Mouse (Mus musculus): ENCODE data around the gene Adora1. TPM values are rescaled to one million over a fixed set of nuclear protein-coding genes. Genes with fewer than 3 reads are reported as not detected.

Adora1 gene
- 4.5 TPM for polyA plus RNA-seq (2012; fragmentation: generic; extraction: Trizol)

GRCm38 (mm10) chr1:134235391-134235921 is at the start of gene Adora1:
Gene Adora1 (minus strand): TSS chr1:134235431.
- no peaks in the 10 kb centered on the region for H3K79me2 ChIP-seq (ENCODE audit: control insufficient read depth, insufficient read depth)
- H3K4me2 ChIP-seq (ENCODE audit: low read depth): peak within 1 kb of the TSS; percentile 24
- no peak within 1 kb of the TSS for H3ac ChIP-seq (ENCODE audit: control insufficient read depth, insufficient read length)
- TF ChIP-seq MYOD1 (IDR thresholded peaks at IDR 0.05; ENCODE audit: control insufficient read depth in 1 of 3, insufficient read length in 2 of 3, low read depth in 2 of 3) (no peak), TCF12 (IDR thresholded peaks at IDR 0.05; ENCODE audit: insufficient read depth, poor library complexity, severe bottlenecking) (no peak), MYOG (IDR thresholded peaks at IDR 0.05; ENCODE audit: control insufficient read depth in 1 of 3, insufficient read depth in 1 of 3, insufficient read length in 2 of 3, low read depth in 2 of 3) (no peak), CEBPB (IDR thresholded peaks at IDR 0.05; ENCODE audit: insufficient read depth, poor library complexity, severe bottlenecking) (no peak), E2F4 (IDR thresholded peaks at IDR 0.05; ENCODE audit: insufficient read depth) (no peak), USF1 (IDR thresholded peaks at IDR 0.05; ENCODE audit: low read depth) (no peak), TCF3 (IDR thresholded peaks at IDR 0.05; ENCODE audit: insufficient read length, low read depth) (no peak), MAX (IDR thresholded peaks at IDR 0.05; ENCODE audit: low read depth) (no peak)
- H3K27me3 ChIP-seq (ENCODE audit: control insufficient read depth, insufficient read depth, insufficient read length): peaks cover 62% of the 10 kb centered on the region
- H3K4me3 ChIP-seq: no peak within 1 kb of the TSS
- no peaks in the 10 kb centered on the region for H3K36me3 ChIP-seq (ENCODE audit: control insufficient read depth, insufficient read depth)

GRCm38 (mm10) chr1:134283108-134283507 is 47.9 kb upstream of the Adora1 start:
- Histone ChIP-seq H3K36me3 (ENCODE audit: control insufficient read depth, insufficient read depth) (no peaks in the 10 kb centered on the region), H3K27me3 (ENCODE audit: control insufficient read depth, insufficient read depth, insufficient read length) (no peaks in the 10 kb centered on the region), H3K4me3 (no peak overlapping the region), H3ac (ENCODE audit: control insufficient read depth, insufficient read length) (no peak overlapping the region), H3K4me2 (ENCODE audit: low read depth) (peak overlapping the region; percentile 30), H3K79me2 (ENCODE audit: control insufficient read depth, insufficient read depth) (no peaks in the 10 kb centered on the region)
- TF ChIP-seq E2F4 (IDR thresholded peaks at IDR 0.05; ENCODE audit: insufficient read depth): no peak
- TF ChIP-seq MYOG (IDR thresholded peaks at IDR 0.05; ENCODE audit: control insufficient read depth in 1 of 3, insufficient read depth in 1 of 3, insufficient read length in 2 of 3, low read depth in 2 of 3): peak in 2 of 3 experiments; percentile 39 to 75
- TF ChIP-seq POLR2AphosphoS2 (IDR thresholded peaks at IDR 0.05; ENCODE audit: insufficient read length, low read depth): peak; percentile 58
- no peak for TF ChIP-seq POLR2A (IDR thresholded peaks at IDR 0.05; ENCODE audit: insufficient read length, low read depth)
- no peak for TF ChIP-seq MAX (IDR thresholded peaks at IDR 0.05; ENCODE audit: low read depth)
- TF ChIP-seq TCF12 (IDR thresholded peaks at IDR 0.05; ENCODE audit: insufficient read depth, poor library complexity, severe bottlenecking): peak; percentile 84
- no peak for TF ChIP-seq CEBPB (IDR thresholded peaks at IDR 0.05; ENCODE audit: insufficient read depth, poor library complexity, severe bottlenecking)
- TF ChIP-seq TCF3 (IDR thresholded peaks at IDR 0.05; ENCODE audit: insufficient read length, low read depth): no peak
- TF ChIP-seq SRF (IDR thresholded peaks at IDR 0.05; ENCODE audit: control insufficient read depth, insufficient read length, low read depth): peak; percentile 7
- TF ChIP-seq MYOD1 (IDR thresholded peaks at IDR 0.05; ENCODE audit: control insufficient read depth in 1 of 3, insufficient read length in 2 of 3, low read depth in 2 of 3): peak; percentile 72 to 90 (median 82)
- no peak for TF ChIP-seq USF1 (IDR thresholded peaks at IDR 0.05; ENCODE audit: low read depth)
- TF ChIP-seq REST (IDR thresholded peaks at IDR 0.05; ENCODE audit: insufficient read depth, insufficient read length): no peak

GRCm38 (mm10) chr1:134282342-134282741 is 47.1 kb upstream of the Adora1 start:
- Histone ChIP-seq H3K4me3 (no peak overlapping the region), H3K79me2 (ENCODE audit: control insufficient read depth, insufficient read depth) (no peaks in the 10 kb centered on the region), H3ac (ENCODE audit: control insufficient read depth, insufficient read length) (no peak overlapping the region), H3K4me2 (ENCODE audit: low read depth) (peak overlapping the region; percentile 28), H3K27me3 (ENCODE audit: control insufficient read depth, insufficient read depth, insufficient read length) (no peaks in the 10 kb centered on the region), H3K36me3 (ENCODE audit: control insufficient read depth, insufficient read depth) (no peaks in the 10 kb centered on the region)
- TF ChIP-seq E2F4 (IDR thresholded peaks at IDR 0.05; ENCODE audit: insufficient read depth) (no peak), TCF12 (IDR thresholded peaks at IDR 0.05; ENCODE audit: insufficient read depth, poor library complexity, severe bottlenecking) (no peak), MAX (IDR thresholded peaks at IDR 0.05; ENCODE audit: low read depth) (no peak), CEBPB (IDR thresholded peaks at IDR 0.05; ENCODE audit: insufficient read depth, poor library complexity, severe bottlenecking) (no peak), POLR2A (IDR thresholded peaks at IDR 0.05; ENCODE audit: insufficient read length, low read depth) (no peak), MYOG (IDR thresholded peaks at IDR 0.05; ENCODE audit: control insufficient read depth in 1 of 3, insufficient read depth in 1 of 3, insufficient read length in 2 of 3, low read depth in 2 of 3) (no peak), SRF (IDR thresholded peaks at IDR 0.05; ENCODE audit: control insufficient read depth, insufficient read length, low read depth) (no peak), MYOD1 (IDR thresholded peaks at IDR 0.05; ENCODE audit: control insufficient read depth in 1 of 3, insufficient read length in 2 of 3, low read depth in 2 of 3) (no peak), TCF3 (IDR thresholded peaks at IDR 0.05; ENCODE audit: insufficient read length, low read depth) (no peak), USF1 (IDR thresholded peaks at IDR 0.05; ENCODE audit: low read depth) (no peak), REST (IDR thresholded peaks at IDR 0.05; ENCODE audit: insufficient read depth, insufficient read length) (no peak), POLR2AphosphoS2 (IDR thresholded peaks at IDR 0.05; ENCODE audit: insufficient read length, low read depth) (no peak)

GRCm38 (mm10) chr1:134281563-134281962 is 46.3 kb upstream of the Adora1 start:
- Histone ChIP-seq H3K27me3 (ENCODE audit: control insufficient read depth, insufficient read depth, insufficient read length) (no peaks in the 10 kb centered on the region), H3K4me2 (ENCODE audit: low read depth) (no peak overlapping the region), H3K4me3 (no peak overlapping the region), H3ac (ENCODE audit: control insufficient read depth, insufficient read length) (no peak overlapping the region), H3K36me3 (ENCODE audit: control insufficient read depth, insufficient read depth) (no peaks in the 10 kb centered on the region), H3K79me2 (ENCODE audit: control insufficient read depth, insufficient read depth) (no peaks in the 10 kb centered on the region)
- TF ChIP-seq USF1 (IDR thresholded peaks at IDR 0.05; ENCODE audit: low read depth) (no peak), SRF (IDR thresholded peaks at IDR 0.05; ENCODE audit: control insufficient read depth, insufficient read length, low read depth) (no peak), REST (IDR thresholded peaks at IDR 0.05; ENCODE audit: insufficient read depth, insufficient read length) (no peak), POLR2A (IDR thresholded peaks at IDR 0.05; ENCODE audit: insufficient read length, low read depth) (no peak), MYOG (IDR thresholded peaks at IDR 0.05; ENCODE audit: control insufficient read depth in 1 of 3, insufficient read depth in 1 of 3, insufficient read length in 2 of 3, low read depth in 2 of 3) (no peak)

- Histone ChIP-seq H3K79me2 (ENCODE audit: control insufficient read depth, insufficient read depth) (no peaks in the 10 kb centered on the region), H3ac (ENCODE audit: control insufficient read depth, insufficient read length) (no peak overlapping the region), H3K4me3 (no peak overlapping the region), H3K27me3 (ENCODE audit: control insufficient read depth, insufficient read depth, insufficient read length) (no peaks in the 10 kb centered on the region), H3K36me3 (ENCODE audit: control insufficient read depth, insufficient read depth) (no peaks in the 10 kb centered on the region), H3K4me2 (ENCODE audit: low read depth) (no peak overlapping the region)
- no peak for TF ChIP-seq CEBPB (IDR thresholded peaks at IDR 0.05; ENCODE audit: insufficient read depth, poor library complexity, severe bottlenecking)
- TF ChIP-seq POLR2AphosphoS2 (IDR thresholded peaks at IDR 0.05; ENCODE audit: insufficient read length, low read depth): no peak
- no peak for TF ChIP-seq POLR2A (IDR thresholded peaks at IDR 0.05; ENCODE audit: insufficient read length, low read depth)
- no peak for TF ChIP-seq E2F4 (IDR thresholded peaks at IDR 0.05; ENCODE audit: insufficient read depth)
- no peak for TF ChIP-seq TCF3 (IDR thresholded peaks at IDR 0.05; ENCODE audit: insufficient read length, low read depth)
- TF ChIP-seq REST (IDR thresholded peaks at IDR 0.05; ENCODE audit: insufficient read depth, insufficient read length): no peak
- TF ChIP-seq USF1 (IDR thresholded peaks at IDR 0.05; ENCODE audit: low read depth): no peak
Observed at GRCm38 (mm10) chr1:134280174-134280573, 44.9 kb upstream of the Adora1 start.
